Mouse (Mus musculus) CD4-positive, CD25-positive, alpha-beta regulatory T cell (primary cell): Measurements from ENCODE around the gene 6820408C15Rik. TPM values are rescaled to one million over a fixed set of nuclear protein-coding genes. Genes with fewer than 3 reads are reported as not detected.

Experiments used
- polyA plus RNA-seq: library from polyadenylated mRNA; unstranded; fragments of 100-300 nt; shearing (Covaris generic); gene quantifications from one replicate; pipeline ENCODE4 v1.2.1, GENCODE M21; 2017

Gene 6820408C15Rik
- 0.14 TPM for polyA plus RNA-seq

DNA sequence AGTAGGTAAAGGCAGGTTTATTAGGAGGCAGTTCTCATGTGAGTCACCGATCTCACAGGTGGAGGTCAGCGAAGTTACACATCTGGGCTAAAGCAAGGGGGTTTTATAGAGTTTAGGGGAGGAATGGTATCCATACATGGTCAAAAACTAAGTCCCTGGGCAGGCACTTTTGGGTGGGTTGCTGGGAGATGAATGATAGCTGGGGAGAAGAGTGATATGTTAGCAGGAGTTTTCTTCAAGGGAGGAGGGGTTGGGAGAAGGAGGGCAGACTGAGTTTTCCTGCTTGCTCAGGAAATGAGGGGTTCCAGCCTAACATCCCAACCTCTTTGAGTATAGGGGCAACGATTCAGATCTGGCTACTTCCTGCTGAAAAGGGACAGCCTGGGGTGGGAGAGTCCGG, at the start of gene 6820408C15Rik:
Gene 6820408C15Rik, plus strand, starts transcription at position 301 of the 400 bp plus-strand sequence.

DNA sequence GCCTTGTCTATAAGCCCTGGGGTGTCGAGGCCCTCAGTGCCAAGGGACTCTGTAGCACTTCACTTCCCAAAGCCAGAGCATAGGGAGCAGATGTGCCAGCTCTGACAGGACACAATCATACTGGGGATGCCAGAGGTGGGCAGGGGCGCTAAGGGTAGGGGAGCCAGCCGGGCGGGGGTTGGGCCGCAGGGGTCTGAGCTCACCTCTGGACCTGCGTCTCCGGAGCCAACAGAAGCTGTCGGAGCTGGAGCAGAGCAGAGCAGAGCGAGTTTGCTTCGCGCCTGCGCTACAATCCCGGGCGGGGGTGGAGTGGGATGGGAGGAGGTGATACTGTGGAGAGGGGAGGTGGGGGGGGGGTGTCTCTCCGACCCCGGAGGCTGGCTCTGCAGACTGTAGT, 39.0 kb upstream of the 6820408C15Rik start, which contains the start of gene Nrsn2:
Gene Nrsn2, minus strand, starts transcription at position 294 of the 397 bp plus-strand sequence.

DNA sequence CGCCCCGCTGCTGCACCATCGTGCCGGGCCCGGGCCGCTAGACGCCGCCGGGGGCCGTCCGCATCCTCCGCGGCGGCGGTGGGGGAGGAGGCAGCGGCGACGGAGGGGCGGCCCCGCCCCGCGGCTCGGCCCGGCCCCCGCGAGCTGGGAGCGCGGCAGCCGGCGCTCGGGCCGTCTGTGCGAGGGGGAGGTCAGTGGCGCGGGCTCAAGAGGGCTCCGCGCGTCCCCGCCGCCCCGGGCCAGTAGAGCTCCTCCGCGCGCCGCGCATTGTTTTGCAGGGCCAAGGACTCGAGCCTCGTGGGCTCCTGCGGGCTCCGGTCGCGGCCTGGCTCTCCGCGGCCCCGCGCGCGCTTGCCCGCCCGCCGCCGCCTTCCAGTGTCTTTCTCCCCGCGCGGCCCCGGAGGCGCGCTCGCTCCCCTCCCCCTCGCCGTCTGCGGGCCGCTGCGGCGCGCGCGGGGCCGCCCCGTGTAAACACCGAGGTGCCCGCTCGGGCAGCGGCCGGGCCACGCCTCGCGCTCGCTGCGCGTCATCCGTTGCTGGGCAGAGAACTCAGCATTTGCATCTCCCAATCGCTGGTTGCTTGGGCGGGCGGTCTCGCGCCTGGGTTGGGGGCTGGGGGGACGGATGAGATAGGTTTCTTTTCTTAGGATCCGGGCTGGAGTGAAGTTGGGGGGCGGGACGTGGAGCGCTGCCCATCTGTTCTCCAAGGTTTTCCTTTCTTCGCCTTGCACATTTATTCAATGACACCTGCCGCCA, 17.5 kb upstream of the 6820408C15Rik start, which contains the start of gene Sox12:
Gene Sox12, minus strand, starts transcription at position 384 of the 756 bp plus-strand sequence.

DNA sequence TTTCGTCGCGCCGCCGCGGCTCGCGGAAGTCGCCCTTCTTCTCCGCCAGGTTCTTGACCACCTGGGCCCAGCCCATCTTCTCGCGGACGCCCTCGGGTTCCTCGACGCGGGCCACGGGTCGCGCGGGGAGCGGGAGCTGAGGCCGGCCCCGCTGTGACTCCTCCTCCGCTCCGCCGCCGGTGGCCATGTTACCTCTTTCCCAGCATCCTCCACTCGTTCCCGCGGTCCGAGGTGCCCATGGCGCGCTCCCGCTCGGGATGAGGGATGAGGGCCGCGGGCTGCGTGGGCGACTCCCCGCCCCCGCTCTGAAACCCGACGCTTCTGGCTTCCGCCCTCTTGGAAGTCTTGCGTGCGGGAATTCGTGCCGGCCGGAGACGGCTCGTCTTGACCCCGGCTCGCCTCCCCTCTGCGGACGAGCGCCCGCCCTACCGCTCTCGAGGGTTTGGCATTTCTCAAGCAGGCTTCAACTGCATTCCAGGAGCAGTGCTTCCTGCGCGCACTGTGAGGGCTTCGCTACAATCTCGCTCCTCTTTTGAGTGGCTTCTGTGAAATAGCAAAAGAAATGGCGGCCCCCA, 709 bp upstream of the 6820408C15Rik start, which contains the start of gene Zcchc3:
Gene Zcchc3, minus strand, starts transcription at position 437 of the 575 bp plus-strand sequence.

DNA sequence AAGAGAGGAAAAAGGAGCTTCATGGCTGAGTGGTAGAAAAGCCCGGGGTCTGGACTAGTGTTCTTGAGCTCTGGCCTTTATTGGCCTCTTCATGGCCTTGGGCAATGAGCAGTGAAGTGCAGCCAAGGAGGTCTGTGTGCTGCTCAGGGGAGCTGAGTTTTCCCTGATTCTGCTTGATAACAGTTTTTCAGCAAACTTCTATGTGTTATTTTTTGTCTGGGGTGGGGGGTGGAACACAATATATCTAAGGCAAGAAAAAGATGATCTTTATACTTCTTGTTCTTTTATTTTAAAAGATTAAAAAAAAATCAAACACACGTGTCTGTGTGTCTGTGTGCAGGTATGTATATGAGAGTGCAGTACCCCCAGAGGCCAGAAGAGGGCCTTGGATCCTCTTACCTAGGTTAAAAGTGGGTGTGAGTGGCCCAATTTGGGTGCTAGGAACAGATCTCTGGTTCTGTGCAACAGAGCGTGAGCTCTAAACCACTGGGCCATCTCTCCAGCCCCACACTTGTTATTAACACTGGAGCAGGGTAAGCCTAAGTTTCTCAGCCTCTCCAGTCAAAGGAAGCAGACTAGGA, 49.3 kb downstream of the 6820408C15Rik start, which contains the start of gene Defb23:
Gene Defb23, minus strand, starts transcription at position 51 of the 581 bp plus-strand sequence.

DNA sequence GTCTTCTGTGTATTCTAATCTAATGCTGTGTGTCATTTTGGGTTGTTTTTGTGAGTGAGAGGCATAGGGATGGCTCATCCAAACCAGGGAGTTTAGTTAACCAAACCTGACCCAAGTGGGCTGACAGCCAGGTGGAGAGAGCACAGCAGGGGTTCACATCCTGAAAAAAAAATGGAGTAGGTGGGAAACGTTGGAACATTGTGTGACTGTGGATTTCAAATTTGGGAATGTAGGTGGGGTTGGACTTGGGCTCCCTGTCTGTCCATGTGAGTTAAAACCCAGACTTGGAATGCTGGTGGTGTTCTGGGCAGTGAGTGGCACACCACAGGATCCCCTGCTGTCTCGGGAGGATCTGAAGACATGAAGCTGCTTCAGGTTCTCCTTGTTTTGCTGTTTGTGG, 61.4 kb downstream of the 6820408C15Rik start, which contains the start of gene Defb20:
Gene Defb20, plus strand, starts transcription at position 301 of the 400 bp plus-strand sequence.

DNA sequence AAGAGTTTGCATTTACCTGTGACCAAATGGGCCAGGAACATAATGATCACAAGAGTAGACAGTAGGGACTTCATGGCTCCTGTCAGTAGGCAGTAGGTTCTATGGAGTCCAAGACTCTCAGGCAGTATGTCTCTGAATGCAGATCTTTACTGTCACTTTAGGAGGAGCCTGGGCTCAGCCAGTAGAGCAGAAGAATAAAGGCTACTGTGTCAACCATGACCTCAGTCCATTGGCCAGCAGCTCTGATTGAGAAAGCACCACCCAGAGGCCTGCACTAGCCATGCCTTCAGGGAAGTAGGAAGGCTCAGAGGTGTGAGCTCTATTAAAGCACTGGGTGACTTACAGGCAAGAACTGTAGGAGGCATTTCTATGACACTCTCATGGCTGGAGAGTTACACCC, 74.7 kb downstream of the 6820408C15Rik start, which contains the start of gene Defb22:
Gene Defb22, minus strand, starts transcription at position 101 of the 400 bp plus-strand sequence.

Other genes with a start within 250 kb of the 6820408C15Rik start
- 45.2 TPM for gene Csnk2a1, start 188.7 kb upstream of the 6820408C15Rik start, polyA plus RNA-seq
- gene Tbc1d20, start 121.8 kb upstream of the 6820408C15Rik start, polyA plus RNA-seq = 60.2 TPM
- 338 TPM for gene Rbck1, start 82.9 kb upstream of the 6820408C15Rik start, polyA plus RNA-seq
- gene Trib3, start 71.6 kb upstream of the 6820408C15Rik start, polyA plus RNA-seq = 4.6 TPM
- not detected for gene Nrsn2, start 38.9 kb upstream of the 6820408C15Rik start, polyA plus RNA-seq
- gene Sox12, start 17.5 kb upstream of the 6820408C15Rik start, polyA plus RNA-seq = 1.8 TPM
- gene Zcchc3, start 560 bp upstream of the 6820408C15Rik start, polyA plus RNA-seq = 2.6 TPM
- not detected for gene Defb23, start 49.0 kb downstream of the 6820408C15Rik start, polyA plus RNA-seq
- not detected for gene Defb20, start 61.5 kb downstream of the 6820408C15Rik start, polyA plus RNA-seq
- gene Defb22, start 74.6 kb downstream of the 6820408C15Rik start, polyA plus RNA-seq = not detected
- gene Defb26, start 96.1 kb downstream of the 6820408C15Rik start, polyA plus RNA-seq = not detected
- not detected for gene Defb28, start 102.7 kb downstream of the 6820408C15Rik start, polyA plus RNA-seq
- gene Defb29, start 124.5 kb downstream of the 6820408C15Rik start, polyA plus RNA-seq = not detected
- not detected for gene Gm17416, start 153.8 kb downstream of the 6820408C15Rik start, polyA plus RNA-seq
- gene Defb21, start 157.2 kb downstream of the 6820408C15Rik start, polyA plus RNA-seq = not detected
- not detected for gene Defb19, start 164.7 kb downstream of the 6820408C15Rik start, polyA plus RNA-seq
- gene Defb45, start 183.8 kb downstream of the 6820408C15Rik start, polyA plus RNA-seq = not detected
- gene Defb36, start 188.7 kb downstream of the 6820408C15Rik start, polyA plus RNA-seq = not detected
- not detected for gene Defb25, start 207.5 kb downstream of the 6820408C15Rik start, polyA plus RNA-seq
- not detected for gene Rem1, start 211.4 kb downstream of the 6820408C15Rik start, polyA plus RNA-seq